Mouse (Mus musculus) lung, postnatal 0 days (tissue): ENCODE measurements around the gene Setd1b.

Experiments used
- CTCF ChIP-seq: IDR thresholded peaks from 2 replicates; pipeline ENCODE4 v1.5.1; 2016; ENCODE audit warnings: antibody characterized with exemption, mild to moderate bottlenecking
- EP300 ChIP-seq: IDR thresholded peaks from 2 replicates; pipeline ENCODE4 v1.6.1; 2016; ENCODE audit warnings: antibody characterized with exemption, mild to moderate bottlenecking, control low read depth

- TF ChIP-seq CTCF (no peak), EP300 (no peak)
Measured at GRCm38 (mm10) chr5:123125105-123125504, 16.9 kb upstream of the Setd1b start.
